7 mouse cellular contexts compared by ENCODE assay signal in genomic region chr4:57782549-57783390, GRCm38 (mm10).
A peak's percentile ranks its signal among the peaks of the same experiment; 100 is the strongest.
DNase-seq lines count a peak whose midpoint lies in the region; ATAC-seq and TF ChIP-seq lines count a peak whose summit lies in the region.

No protein-coding gene starts in this region.

- H3K27ac ChIP-seq in embryonic facial prominence, embryonic 12.5 days, result no peak overlapping the region
- no peak overlapping the region for H3K27ac ChIP-seq in hindbrain, embryonic 14.5 days
- no peak overlapping the region for H3K27ac ChIP-seq in lung, embryonic 15.5 days
- no peak overlapping the region for H3K27ac ChIP-seq in small intestine, adult 2 months (ENCODE audit: insufficient read depth, low read depth, low read length)

- peak; percentile 52 for DNase-seq in 3134 (ENCODE audit: extremely low read depth, insufficient read length, low spot score)
- peak; percentile 82 for DNase-seq in A20 (ENCODE audit: low read depth, low spot score)
- DNase-seq in hindbrain, embryonic 14.5 days (ENCODE audit: low spot score), result peak; percentile 46
- DNase-seq in ovary, postnatal 36 days (ENCODE audit: low spot score), result no peak

- no peak for TF ChIP-seq POLR2A in small intestine, adult 2 months (IDR thresholded peaks at IDR 0.05; ENCODE audit: low read depth, low read length)

- peak overlapping the region; percentile 69 for H3K4me2 ChIP-seq in embryonic facial prominence, embryonic 12.5 days (replicated peaks)
- H3K4me2 ChIP-seq in hindbrain, embryonic 14.5 days (replicated peaks), result peak overlapping the region; percentile 66
- peak overlapping the region; percentile 72 for H3K4me2 ChIP-seq in lung, embryonic 15.5 days

- no peaks in the 10 kb centered on the region for H3K36me3 ChIP-seq in embryonic facial prominence, embryonic 12.5 days
- H3K36me3 ChIP-seq in hindbrain, embryonic 14.5 days (replicated peaks; ENCODE audit: control insufficient read depth, insufficient read depth), result no peaks in the 10 kb centered on the region
- no peaks in the 10 kb centered on the region for H3K36me3 ChIP-seq in lung, embryonic 15.5 days
- H3K36me3 ChIP-seq in small intestine, adult 2 months (ENCODE audit: control insufficient read depth, insufficient read depth, low read length), result no peaks in the 10 kb centered on the region

- H3K4me1 ChIP-seq in embryonic facial prominence, embryonic 12.5 days, result peaks cover 33% of the 10 kb centered on the region
- H3K4me1 ChIP-seq in hindbrain, embryonic 14.5 days (replicated peaks; ENCODE audit: control insufficient read depth, insufficient read depth, low read length), result peaks cover 25% of the 10 kb centered on the region
- peaks cover 43% of the 10 kb centered on the region for H3K4me1 ChIP-seq in lung, embryonic 15.5 days
- H3K4me1 ChIP-seq in small intestine, adult 2 months (ENCODE audit: control insufficient read depth, insufficient read depth, insufficient read length, low read length), result peaks cover 4% of the 10 kb centered on the region; the same call in 1 of the 2 replicates

- ATAC-seq in embryonic facial prominence, embryonic 12.5 days (ENCODE audit: insufficient number of reproducible peaks, insufficient read depth, low FRiP score, low TSS enrichment), result peak; percentile 70; the same call in 1 of the 2 replicates
- ATAC-seq in hindbrain, embryonic 14.5 days (ENCODE audit: low FRiP score), result peak; percentile 69
- ATAC-seq in lung, embryonic 15.5 days (ENCODE audit: borderline replicate concordance, extremely low read depth, low FRiP score, low TSS enrichment), result no peak

- peak overlapping the region; percentile 43 for H3K4me3 ChIP-seq in embryonic facial prominence, embryonic 12.5 days
- H3K4me3 ChIP-seq in hindbrain, embryonic 14.5 days (replicated peaks; ENCODE audit: low read length), result peak overlapping the region; percentile 39
- peak overlapping the region; percentile 44 for H3K4me3 ChIP-seq in lung, embryonic 15.5 days
- H3K4me3 ChIP-seq in small intestine, adult 2 months (ENCODE audit: low read depth, low read length), result peak overlapping the region; percentile 62

- no peaks in the 10 kb centered on the region for H3K9me3 ChIP-seq in embryonic facial prominence, embryonic 12.5 days
- H3K9me3 ChIP-seq in hindbrain, embryonic 14.5 days (ENCODE audit: control insufficient read depth, low read length), result no peaks in the 10 kb centered on the region
- H3K9me3 ChIP-seq in lung, embryonic 15.5 days, result no peaks in the 10 kb centered on the region

- WGBS in embryonic facial prominence, embryonic 12.5 days, result 4% methylated on average over 33 of the region's 33 CpGs
- 2% methylated on average over 33 of the region's 33 CpGs for WGBS in hindbrain, embryonic 14.5 days
- 10% methylated on average over 33 of the region's 33 CpGs for WGBS in lung, embryonic 15.5 days
- WGBS in small intestine, adult 2 months, result 15% methylated on average over 33 of the region's 33 CpGs

- no peak for TF ChIP-seq CTCF in small intestine, adult 2 months (IDR thresholded peaks at IDR 0.05; ENCODE audit: extremely low read depth, insufficient read length, insufficient replicate concordance, low read depth, low read length)

- H3K27me3 ChIP-seq in embryonic facial prominence, embryonic 12.5 days, result peaks cover 15% of the 10 kb centered on the region
- no peaks in the 10 kb centered on the region for H3K27me3 ChIP-seq in hindbrain, embryonic 14.5 days (ENCODE audit: control insufficient read depth, insufficient read depth, low read length)
- no peaks in the 10 kb centered on the region for H3K27me3 ChIP-seq in lung, embryonic 15.5 days
- peaks cover 12% of the 10 kb centered on the region; the same call in 1 of the 2 replicates for H3K27me3 ChIP-seq in small intestine, adult 2 months (ENCODE audit: control insufficient read depth, insufficient read depth, low read length)

- H3K9ac ChIP-seq in embryonic facial prominence, embryonic 12.5 days, result peak overlapping the region; percentile 44; the same call in 1 of the 2 replicates
- peak overlapping the region; percentile 54 for H3K9ac ChIP-seq in hindbrain, embryonic 14.5 days
- peak overlapping the region; percentile 27 for H3K9ac ChIP-seq in lung, embryonic 15.5 days
